Mouse (Mus musculus): ENCODE data around the gene Megf6.

Gene Megf6

DNA sequence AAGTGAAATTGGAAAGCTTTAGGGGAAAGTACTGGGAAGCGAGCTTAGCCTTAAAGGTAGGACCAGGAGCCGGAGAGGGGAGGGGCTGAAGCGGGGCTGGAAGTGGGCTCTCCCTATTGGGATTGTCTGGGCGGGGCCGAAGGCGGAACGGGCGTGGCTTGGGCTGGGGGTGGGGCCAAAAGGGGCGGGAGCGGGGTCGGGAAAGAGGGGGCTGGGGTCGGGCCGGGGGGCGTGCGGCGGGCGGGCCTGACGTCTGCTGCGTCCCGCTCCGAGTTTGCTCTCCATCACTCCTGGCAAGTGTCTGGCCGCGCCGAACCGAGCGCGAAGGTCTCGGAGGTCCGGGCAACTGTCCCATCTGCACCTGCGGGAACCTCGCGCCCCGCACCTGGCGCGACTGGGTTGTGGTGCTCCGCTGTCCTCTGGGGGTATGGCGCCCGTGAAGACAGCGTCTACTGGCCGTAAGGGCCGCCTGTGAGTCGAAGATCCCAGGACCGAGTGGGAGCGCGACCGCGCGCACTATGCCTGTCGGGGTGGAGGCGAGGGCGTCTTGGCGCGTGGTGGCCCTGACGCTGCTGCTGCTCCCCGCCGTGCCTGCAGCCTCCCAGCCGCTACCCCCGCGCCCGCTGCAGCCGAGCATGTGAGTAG is at the start of gene Megf6:
TSS of gene Megf6 (plus strand) at position 225 of the 645 bp plus-strand sequence.
- in situ Hi-C loops (cut with MboI; ENCODE audit: unreplicated experiment in 2 of 2): loop anchor here (25.0 kb wide), 4 partner anchors 1067 to 1983 kb away; partner anchors contain the start of genes Faap20 (in 2 of the 2), Acot7 (in 1 of the 2), Nadk (in 1 of the 2) and Rnf207 (in 1 of the 2)

DNA sequence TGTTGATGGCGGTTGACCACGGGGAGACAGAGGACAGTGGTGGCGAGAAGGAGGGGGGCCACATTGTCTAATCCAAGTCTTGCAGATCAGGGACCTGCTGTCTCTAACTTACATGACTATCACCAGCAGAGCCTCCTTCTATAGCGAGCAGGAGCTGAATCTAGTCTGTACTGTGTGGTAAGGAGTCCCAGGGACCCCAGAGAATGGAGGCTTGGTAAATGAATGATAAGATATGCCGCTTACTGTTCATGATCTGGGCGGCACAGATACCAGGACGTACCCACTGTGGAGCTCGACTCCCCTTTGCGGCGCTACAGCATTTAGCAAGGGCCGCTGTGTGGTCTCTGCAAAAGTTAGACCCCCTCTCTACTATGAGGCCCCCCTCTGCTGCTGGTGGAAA is 48.7 kb upstream of the Megf6 start:
- in situ Hi-C loops (cut with MboI; ENCODE audit: unreplicated experiment in 2 of 2): no loop called here

DNA sequence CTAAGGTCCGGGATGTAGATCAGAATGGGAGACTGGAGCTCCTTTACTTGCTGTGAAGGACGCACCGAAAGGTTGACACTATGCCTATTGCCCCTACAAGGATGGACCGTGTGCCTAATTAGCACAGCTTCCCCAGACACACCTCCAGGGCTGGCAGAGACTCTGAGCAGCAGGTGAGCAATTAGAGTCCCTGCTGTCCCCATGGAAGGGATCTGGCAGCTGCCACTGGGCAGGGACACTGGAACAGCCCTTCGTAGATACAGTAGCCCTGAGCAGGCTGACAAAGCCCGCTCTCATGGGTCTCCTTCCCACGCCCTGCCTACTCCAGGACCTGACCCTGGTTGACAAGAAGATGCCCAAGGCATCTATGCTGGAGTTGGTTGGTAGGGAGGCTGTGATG is 48.2 kb upstream of the Megf6 start:
- in situ Hi-C loops (cut with MboI; ENCODE audit: unreplicated experiment in 2 of 2): no loop called here

DNA sequence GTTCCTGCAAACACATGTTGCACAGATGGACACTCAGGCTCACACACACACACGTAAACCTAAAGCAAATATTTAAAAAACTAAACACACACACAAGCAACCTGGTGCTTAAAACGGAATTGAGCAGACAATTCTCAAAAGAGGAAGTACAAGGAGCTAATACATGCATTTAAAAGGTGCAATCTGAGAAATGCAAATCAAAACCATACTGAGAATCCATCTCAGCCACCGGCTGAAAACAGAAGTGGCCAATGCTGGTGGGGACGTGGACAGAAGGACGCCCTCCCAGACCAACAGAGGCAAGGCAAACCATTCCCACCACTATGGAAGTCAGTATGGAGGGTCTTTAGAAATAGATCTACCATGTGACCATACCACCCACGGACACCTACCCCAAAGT is 47.0 kb upstream of the Megf6 start:
- in situ Hi-C loops (cut with MboI; ENCODE audit: unreplicated experiment in 2 of 2): no loop called here

DNA sequence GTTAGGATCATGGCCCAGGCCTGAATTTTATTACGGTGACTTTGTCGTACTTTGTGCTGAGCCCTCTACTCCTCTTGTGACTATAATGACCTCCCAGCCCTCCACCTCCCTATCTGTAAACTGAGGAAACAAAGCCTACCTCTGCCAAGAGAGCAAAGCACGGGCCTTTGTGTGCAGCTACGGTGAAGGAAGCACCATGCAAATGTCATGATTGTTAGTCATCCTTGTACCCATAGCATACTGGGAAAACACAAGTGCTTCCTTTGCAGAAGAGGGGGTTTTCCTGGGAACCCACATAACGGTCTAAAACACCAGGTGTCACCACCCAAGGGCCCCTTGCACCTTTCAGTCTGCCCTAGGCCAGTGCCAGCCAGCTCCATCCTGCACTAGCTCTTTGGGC is 45.3 kb upstream of the Megf6 start:
- in situ Hi-C loops (cut with MboI; ENCODE audit: unreplicated experiment in 2 of 2): loop anchor here in 1 of 2 experiments (25.0 kb wide), 1 partner anchor 1812 kb away; the partner anchor contains the start of gene Ube2j2

DNA sequence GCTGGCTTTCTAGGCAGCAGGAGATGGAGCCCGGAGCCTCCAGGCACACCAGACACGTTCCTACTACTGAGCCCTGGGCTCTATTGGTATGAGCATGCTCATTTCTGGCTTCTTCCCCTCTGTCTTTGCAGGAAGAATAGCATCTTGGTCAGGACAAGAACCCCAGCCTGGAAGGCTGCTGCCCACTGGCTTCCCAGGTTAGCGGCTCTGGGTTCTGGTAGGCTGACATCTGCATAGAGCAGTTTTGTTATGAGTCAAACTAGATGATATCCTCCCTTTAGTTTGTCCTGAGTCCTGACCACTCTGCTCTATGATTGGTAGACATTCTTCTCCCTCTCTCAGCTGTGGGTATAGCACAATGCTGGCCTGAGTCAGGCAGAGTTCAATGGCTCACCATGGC is 43.3 kb upstream of the Megf6 start:
- in situ Hi-C loops (cut with MboI; ENCODE audit: unreplicated experiment in 2 of 2): loop anchor here in 1 of 2 experiments (25.0 kb wide), 1 partner anchor 1810 kb away; the partner anchor contains the start of gene Ube2j2

DNA sequence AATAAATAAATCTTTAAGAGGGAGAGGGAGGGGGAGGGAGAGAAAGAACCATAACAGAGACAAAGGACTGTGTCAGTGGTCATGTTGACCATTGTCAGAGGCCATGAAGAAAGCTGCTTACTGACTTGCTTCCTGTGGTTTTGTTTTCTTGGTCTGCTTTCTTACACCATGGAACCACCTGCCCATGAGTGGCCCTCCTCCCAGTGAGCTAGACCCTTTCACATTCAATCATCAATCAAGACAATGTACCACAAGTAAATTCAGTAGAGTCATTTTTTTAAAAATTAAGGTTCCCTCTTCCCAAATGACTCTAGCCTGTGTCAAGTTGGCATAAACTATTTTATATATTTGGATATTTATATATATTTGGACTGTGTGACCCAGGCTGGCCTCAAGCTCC is 40.6 kb upstream of the Megf6 start:
- in situ Hi-C loops (cut with MboI; ENCODE audit: unreplicated experiment in 2 of 2): loop anchor here in 1 of 2 experiments (25.0 kb wide), 1 partner anchor 1807 kb away; the partner anchor contains the start of gene Ube2j2

DNA sequence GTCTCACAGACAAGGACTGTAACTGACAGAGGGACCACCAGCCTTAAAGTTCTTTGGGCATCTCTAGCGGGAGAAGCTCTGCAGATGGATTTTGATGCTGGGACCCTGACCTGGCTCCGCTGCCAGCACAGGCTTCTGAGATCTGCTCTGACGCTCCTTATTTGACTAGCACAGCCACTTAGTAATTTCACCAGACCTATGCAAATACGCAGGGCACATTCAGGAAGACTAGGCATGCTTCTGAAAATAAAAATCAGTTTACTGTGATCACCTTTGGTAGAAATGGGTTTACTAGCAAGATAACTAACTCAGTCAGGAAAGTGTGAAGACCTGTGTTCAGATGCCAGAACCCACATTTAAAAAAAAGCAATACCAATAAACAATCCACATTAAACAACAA is 38.6 kb upstream of the Megf6 start:
- in situ Hi-C loops (cut with MboI; ENCODE audit: unreplicated experiment in 2 of 2): loop anchor here in 1 of 2 experiments (25.0 kb wide), 1 partner anchor 1805 kb away; the partner anchor contains the start of gene Ube2j2

DNA sequence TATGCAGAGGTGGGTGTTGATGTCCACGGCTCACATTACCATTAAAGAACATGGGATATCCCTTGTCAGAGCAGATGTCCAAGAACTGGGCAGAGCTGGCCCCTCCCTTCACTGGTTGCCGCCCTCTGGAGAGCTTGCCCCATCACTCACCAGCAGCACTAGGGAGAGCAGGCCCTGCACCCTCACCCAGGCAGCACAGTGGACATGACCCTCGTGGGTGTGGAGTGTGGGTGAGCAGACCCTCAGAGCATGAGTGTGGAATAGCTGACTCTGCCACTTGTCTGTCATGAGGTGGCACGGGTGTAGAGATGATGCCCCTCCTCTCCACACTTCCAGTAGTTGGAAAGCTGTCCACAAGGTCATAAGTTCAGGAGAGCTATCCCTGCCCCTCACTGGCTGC is 35.7 kb upstream of the Megf6 start:
- in situ Hi-C loops (cut with MboI; ENCODE audit: unreplicated experiment in 2 of 2): loop anchor here in 1 of 2 experiments (25.0 kb wide), 1 partner anchor 1802 kb away; the partner anchor contains the start of gene Ube2j2

DNA sequence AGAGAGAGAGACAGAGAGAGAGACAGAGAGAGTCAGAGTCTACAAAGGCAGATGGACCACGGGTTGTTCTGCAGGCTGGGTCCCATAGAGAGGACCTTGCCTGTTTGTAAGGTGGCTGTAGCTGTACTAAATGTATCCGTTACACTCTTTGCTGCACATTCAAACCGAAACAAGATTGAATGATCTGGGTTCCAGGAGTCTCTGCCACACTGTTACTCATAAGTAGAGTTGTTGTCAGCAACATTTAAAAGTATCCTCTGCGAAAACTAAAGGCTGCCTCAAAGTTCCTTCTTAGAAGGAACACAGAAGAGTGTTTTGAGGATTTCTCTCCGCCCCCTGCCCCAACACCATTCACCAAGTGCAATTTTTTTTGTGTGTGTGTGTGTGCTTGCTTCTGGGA is 33.4 kb upstream of the Megf6 start:
- in situ Hi-C loops (cut with MboI; ENCODE audit: unreplicated experiment in 2 of 2): loop anchor here in 1 of 2 experiments (25.0 kb wide), 1 partner anchor 1800 kb away; the partner anchor contains the start of gene Ube2j2

DNA sequence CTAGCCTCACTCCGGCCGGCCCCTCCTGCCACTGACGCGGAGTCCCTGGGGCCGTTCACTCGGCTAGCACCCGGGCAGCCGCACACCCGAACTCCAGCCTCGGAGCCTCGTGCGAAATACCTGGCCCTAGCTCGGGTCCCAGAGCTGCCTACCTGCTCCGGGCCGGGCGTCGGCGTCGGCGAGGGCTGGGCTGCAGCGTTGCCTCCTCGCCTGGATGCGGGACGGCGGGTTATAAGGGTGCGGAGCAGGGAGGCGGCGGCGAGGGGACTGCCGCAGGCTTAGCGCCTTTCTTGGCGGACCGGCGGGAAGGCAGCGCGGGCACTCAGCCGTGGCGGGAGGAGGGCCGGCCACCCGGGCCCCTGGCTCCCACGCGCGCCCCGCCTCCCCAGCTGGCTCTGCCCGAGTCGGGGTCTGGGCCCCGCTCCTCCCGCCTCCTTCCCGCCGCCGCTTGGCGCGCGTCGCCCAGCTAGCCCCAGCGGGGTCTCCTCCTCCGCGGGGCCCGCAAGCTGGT is 30.8 kb upstream of the Megf6 start:
- in situ Hi-C loops (cut with MboI; ENCODE audit: unreplicated experiment in 2 of 2): loop anchor here (10.0 to 25.0 kb wide), 2 partner anchors 1798 to 1965 kb away; partner anchors contain the start of genes Acot7 (in 1 of the 2) and Ube2j2 (in 1 of the 2)

DNA sequence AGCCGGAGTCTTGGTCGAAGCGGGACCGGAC is 30.5 kb upstream of the Megf6 start, which contains the start of gene Trp73:
TSS of gene Trp73 (minus strand) at position 27 of the 31 bp plus-strand sequence.
- in situ Hi-C loops (cut with MboI; ENCODE audit: unreplicated experiment in 2 of 2): loop anchor here (10.0 to 25.0 kb wide), 2 partner anchors 1797 to 1965 kb away; partner anchors contain the start of genes Acot7 (in 1 of the 2) and Ube2j2 (in 1 of the 2)

DNA sequence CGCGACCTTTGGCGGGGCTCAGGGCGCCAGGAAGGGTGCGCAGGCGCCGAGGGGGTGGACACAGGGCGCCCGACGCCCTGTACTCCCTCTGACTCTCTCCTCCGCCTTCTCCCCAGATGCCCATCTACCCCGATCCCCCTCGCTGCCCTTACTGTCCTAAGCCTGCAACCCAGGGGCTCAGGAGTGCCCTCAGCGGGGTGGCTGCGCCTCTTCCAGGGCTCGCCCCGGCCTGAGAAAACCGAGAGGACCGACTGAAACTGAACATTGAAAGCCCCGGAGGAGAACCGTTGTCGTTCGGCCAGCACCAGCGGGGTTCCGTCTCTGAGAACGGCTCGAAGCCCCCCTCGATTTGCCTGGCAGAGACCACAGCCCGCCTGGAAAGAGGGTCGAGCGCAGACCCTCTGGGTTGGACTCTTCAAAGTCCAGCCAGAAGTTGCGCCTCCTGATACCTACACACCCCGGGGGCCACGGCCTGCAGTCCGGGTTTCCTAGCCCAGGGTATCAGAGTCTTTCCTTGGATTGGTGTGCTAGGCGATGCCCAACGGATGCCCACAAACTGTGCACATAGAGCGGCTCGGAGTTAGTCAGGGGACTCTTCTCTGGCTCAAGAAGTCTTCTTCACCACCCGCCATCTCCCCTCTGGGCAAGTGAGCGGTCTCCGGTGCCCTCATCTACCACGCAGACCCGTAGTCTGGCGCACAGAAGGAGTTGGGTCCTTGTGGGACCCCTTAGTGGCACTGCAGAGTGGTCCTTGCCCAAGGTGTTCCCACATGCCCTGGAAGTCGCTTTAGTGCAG is 30.1 kb upstream of the Megf6 start:
- in situ Hi-C loops (cut with MboI; ENCODE audit: unreplicated experiment in 2 of 2): loop anchor here (10.0 to 25.0 kb wide), 2 partner anchors 1797 to 1966 kb away; partner anchors contain the start of genes Acot7 (in 1 of the 2) and Ube2j2 (in 1 of the 2)

DNA sequence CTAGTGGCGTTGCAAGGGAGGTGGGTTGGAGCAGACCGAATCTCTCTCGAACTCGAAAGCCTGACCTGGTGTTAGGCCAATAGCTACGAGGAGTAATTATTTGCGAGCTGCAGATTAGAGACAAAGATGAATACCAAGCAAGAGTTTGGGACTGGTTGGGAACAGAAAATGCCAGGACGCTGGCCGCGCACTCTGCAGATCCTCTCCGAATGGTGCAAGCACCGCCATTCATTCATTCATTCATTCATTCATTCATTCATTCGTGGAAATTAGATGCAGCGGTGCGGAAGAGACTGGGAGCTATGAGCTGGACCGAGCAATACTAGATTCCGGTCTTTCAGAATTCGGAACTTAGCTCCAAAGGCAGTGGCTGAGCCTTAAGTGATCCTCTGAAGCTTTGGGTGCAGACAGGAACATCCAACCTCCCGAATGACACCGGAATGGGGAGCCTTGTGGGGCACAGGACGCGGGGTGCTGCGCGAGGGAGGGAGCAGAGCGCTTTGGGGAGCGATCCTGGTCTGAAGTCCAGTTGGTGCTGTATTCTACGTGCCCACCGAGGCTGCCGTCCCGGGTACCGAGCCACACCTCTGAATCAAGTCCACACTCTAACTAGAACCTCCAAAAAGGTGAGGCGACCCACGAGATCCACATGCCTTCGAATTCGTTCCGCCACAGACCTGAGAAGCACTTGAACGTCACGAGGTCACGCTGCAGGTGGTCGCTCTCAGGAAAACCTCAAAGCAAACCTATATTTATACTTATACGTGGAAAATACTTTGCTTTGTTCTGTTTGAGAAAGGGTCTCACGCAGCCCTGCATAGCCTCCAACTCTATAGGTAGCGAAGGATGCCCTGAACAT is 29.3 kb upstream of the Megf6 start:
- in situ Hi-C loops (cut with MboI; ENCODE audit: unreplicated experiment in 2 of 2): loop anchor here (10.0 to 25.0 kb wide), 2 partner anchors 1796 to 1966 kb away; partner anchors contain the start of genes Acot7 (in 1 of the 2) and Ube2j2 (in 1 of the 2)

DNA sequence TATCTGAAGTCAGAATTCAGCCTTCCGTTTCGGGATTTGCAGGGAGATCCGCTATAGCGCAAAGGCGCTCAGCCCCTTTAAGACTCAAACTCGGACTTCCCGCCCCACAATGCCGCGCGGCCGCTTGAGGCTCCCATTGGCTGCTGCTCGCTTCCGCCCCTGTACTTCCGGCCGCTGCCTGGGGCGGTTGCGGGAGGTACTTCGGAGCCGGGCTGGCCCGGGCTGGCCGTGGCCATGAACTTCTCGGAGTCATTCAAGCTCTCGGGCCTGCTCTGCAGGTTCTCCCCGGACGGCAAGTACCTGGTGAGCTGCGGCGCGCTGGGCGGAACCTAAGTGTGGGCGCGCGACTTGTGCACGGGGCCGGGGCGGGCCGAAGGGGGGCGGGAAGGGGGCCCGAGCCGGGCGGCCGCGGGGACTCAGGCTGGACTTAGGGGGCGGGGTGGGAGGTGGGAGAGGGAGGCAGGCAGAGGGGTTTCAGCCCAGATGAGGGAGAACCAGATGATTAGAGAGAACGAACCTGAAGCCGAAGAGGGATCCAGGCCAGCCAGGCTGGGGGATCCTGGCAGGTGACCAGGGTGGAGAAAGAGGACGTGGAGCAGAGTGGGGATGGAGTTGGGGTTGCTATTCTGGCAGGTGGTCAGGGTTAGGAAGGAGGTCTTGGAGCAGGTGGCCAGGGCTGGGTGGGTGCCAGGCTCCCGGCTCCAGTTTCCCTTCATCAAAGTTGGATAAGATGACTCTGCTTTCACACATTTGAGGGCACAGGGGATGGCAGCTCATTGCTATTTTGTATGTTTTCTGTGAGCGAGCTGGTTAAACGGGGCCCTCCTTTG is 28.1 kb upstream of the Megf6 start, which contains the start of gene Wrap73:
TSS of gene Wrap73 (plus strand) at position 162 of the 830 bp plus-strand sequence.
- in situ Hi-C loops (cut with MboI; ENCODE audit: unreplicated experiment in 2 of 2): loop anchor here (10.0 to 25.0 kb wide), 2 partner anchors 1795 to 1968 kb away; partner anchors contain the start of genes Acot7 (in 1 of the 2) and Ube2j2 (in 1 of the 2)

DNA sequence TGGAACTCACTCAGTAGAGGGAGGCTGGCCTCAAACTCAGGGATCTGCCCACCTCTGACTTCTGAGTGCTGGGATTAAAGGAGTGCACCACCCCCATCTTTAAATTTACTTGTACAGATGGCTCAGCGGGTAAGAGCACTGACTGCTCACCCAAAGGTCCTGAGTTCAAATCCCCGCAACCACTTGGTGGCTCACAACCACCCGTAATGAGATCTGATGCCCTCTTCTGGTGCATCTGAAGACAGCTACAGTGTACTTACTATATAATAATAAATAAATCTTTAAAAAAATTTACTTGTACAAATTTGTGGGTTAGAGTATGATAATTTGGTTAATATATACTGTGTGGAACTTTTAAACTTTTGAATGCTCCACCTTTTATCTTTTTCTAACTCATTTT is 25.8 kb upstream of the Megf6 start:
- in situ Hi-C loops (cut with MboI; ENCODE audit: unreplicated experiment in 2 of 2): loop anchor here (10.0 to 25.0 kb wide), 2 partner anchors 1793 to 1970 kb away; partner anchors contain the start of genes Acot7 (in 1 of the 2) and Ube2j2 (in 1 of the 2)

DNA sequence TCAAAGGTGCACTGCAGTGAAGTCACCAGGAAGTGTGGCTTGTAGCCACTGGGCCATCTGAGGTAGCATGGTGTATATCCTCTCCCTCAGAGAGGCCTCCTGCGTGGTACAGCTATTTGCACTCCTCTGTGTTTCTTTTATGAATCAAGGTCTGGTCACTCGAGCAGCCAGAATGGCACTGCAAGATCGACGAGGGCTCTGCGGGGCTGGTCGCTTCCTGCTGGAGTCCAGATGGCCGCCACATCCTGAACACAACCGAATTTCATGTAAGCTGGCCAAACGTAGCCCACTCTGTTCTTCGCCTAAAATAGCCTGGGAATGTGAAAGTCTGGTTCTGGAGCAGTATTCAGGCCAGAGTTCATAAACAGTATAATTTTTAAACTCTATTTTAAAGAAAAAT is 24.2 kb upstream of the Megf6 start:
- in situ Hi-C loops (cut with MboI; ENCODE audit: unreplicated experiment in 2 of 2): loop anchor here (10.0 to 25.0 kb wide), 2 partner anchors 1791 to 1972 kb away; partner anchors contain the start of genes Acot7 (in 1 of the 2) and Ube2j2 (in 1 of the 2)

DNA sequence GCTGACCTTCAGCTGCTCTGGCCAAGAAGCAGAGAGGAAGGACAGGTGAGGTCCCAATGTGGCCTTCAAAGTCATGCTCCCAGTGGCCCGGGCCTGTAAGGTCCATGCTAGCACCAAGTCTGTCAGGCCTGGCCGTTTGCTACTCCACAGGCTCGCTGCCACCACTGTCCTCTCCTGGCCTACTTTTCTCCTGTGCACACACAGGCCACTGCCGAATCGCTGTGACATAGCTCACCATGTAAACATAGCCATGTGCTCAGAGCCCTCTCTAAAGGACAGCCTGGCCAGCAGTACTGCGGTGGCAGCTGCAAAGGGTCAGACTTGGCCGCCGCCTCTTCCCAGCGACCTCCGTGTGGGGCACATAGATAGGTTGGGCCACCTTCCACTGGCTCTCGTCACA is 16.4 kb upstream of the Megf6 start:
- in situ Hi-C loops (cut with MboI; ENCODE audit: unreplicated experiment in 2 of 2): loop anchor here (5.0 to 25.0 kb wide), 5 partner anchors 913 to 1967 kb away; partner anchors contain the start of genes Faap20 (in 2 of the 2), Acot7 (in 1 of the 2), Nadk (in 1 of the 2) and Pex10 (in 1 of the 2)

All from v-Abl transformed pro-B cells (cell line).